Mouse (Mus musculus) cerebellum, postnatal 14 days (tissue): Measurements from ENCODE around the gene Adamts17.

ENCODE experiments used
- DNase-seq, 2 experiments: peaks; one replicate each; pipeline ENCODE4 v3.0.0; 2021; ENCODE audit warnings: mixed read lengths in 2 of 2

Adamts17 gene

GRCm38 (mm10) chr7:66847299-66847698 is 7.8 kb downstream of the Adamts17 start:
- DNase-seq: no peak

- DNase-seq: no peak
These were observed 9.8 kb downstream of the Adamts17 start for GRCm38 (mm10) chr7:66849316-66849715.

GRCm38 (mm10) chr7:66852164-66852563 is 12.6 kb downstream of the Adamts17 start:
- DNase-seq: no peak

GRCm38 (mm10) chr7:66857610-66858009 is 18.1 kb downstream of the Adamts17 start:
- no peak for DNase-seq

GRCm38 (mm10) chr7:66858247-66859075 is 18.9 kb downstream of the Adamts17 start:
- DNase-seq: no peak

- DNase-seq: peak in 1 of 2 experiments; percentile 14
These were observed 19.7 kb downstream of the Adamts17 start for GRCm38 (mm10) chr7:66859220-66859619.

GRCm38 (mm10) chr7:66866944-66867718 is 27.6 kb downstream of the Adamts17 start:
- peak; percentile 35 to 38 for DNase-seq

- peak; percentile 53 to 64 for DNase-seq
These were observed 28.4 kb downstream of the Adamts17 start for GRCm38 (mm10) chr7:66867719-66868501.

- no peak for DNase-seq
These were observed 32.0 kb downstream of the Adamts17 start for GRCm38 (mm10) chr7:66871520-66871919.

GRCm38 (mm10) chr7:66871940-66872511 is 32.5 kb downstream of the Adamts17 start:
- DNase-seq: peak in 1 of 2 experiments; percentile 19

GRCm38 (mm10) chr7:66873235-66873634 is 33.7 kb downstream of the Adamts17 start:
- no peak for DNase-seq

GRCm38 (mm10) chr7:66891431-66891830 is 51.9 kb downstream of the Adamts17 start:
- no peak for DNase-seq

- DNase-seq: no peak
These were observed 52.6 kb downstream of the Adamts17 start for GRCm38 (mm10) chr7:66892096-66892495.

- peak in 1 of 2 experiments; percentile 18 for DNase-seq
These were observed 62.8 kb downstream of the Adamts17 start for GRCm38 (mm10) chr7:66902376-66902775.

GRCm38 (mm10) chr7:66903014-66903413 is 63.5 kb downstream of the Adamts17 start:
- DNase-seq: peak; percentile 78 to 81

GRCm38 (mm10) chr7:66905941-66906340 is 66.4 kb downstream of the Adamts17 start:
- DNase-seq: no peak

GRCm38 (mm10) chr7:66912866-66913265 is 73.3 kb downstream of the Adamts17 start:
- DNase-seq: peak in 1 of 2 experiments; percentile 18

- peak in 1 of 2 experiments; percentile 0 for DNase-seq
These were observed 84.1 kb downstream of the Adamts17 start for GRCm38 (mm10) chr7:66923595-66923994.

- DNase-seq: peak in 1 of 2 experiments; percentile 0
These were observed 84.6 kb downstream of the Adamts17 start for GRCm38 (mm10) chr7:66924104-66924503.

- peak; percentile 34 to 42 for DNase-seq
These were observed 89.7 kb downstream of the Adamts17 start for GRCm38 (mm10) chr7:66929263-66929662.

GRCm38 (mm10) chr7:66931291-66931690 is 91.8 kb downstream of the Adamts17 start:
- no peak for DNase-seq

- DNase-seq: no peak
These were observed 93.7 kb downstream of the Adamts17 start for GRCm38 (mm10) chr7:66933251-66933650.
